Mouse (Mus musculus): ENCODE measurements around the gene Banf1. TPM values are rescaled to one million over a fixed set of nuclear protein-coding genes. Genes with fewer than 3 reads are reported as not detected.
A peak's percentile ranks its signal among the peaks of the same experiment; 100 is the strongest.

Banf1 gene
- polyA plus RNA-seq (2014; fragmentation: Nextera tagmentation; extraction: Ambion mirVana) = 375 and 387 TPM in 2 replicates

DNA sequence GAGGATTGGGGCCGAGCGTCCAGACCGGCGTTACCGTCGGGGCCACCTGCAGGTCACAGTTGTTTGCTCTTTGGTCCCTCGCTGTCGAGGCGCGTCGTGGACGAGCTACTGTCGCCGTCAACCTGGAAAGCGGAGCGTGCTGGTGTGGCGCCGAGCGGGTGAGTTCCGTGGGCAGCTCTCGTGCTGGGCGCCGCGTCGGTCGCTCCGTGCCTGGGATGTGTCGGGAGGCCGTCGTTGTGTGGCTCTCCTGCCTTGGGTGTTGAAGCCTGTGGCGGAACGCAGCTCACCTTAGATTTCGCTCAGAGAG lies at the start of gene Banf1:
Gene Banf1, minus strand, starts transcription at position 116 of the 307 bp plus-strand sequence.
- H3K4me1 ChIP-seq (ENCODE audit: control insufficient read depth, insufficient read depth, low read length) = peaks cover 13% of the 10 kb centered on the region
- H3K9ac ChIP-seq (ENCODE audit: low read depth, low read length) = peak within 1 kb of the TSS; percentile 83
- peaks cover 53% of the 10 kb centered on the region for H3K36me3 ChIP-seq (ENCODE audit: control insufficient read depth, insufficient read depth, low read length)
- no peaks in the 10 kb centered on the region for H3K27me3 ChIP-seq (replicated peaks; ENCODE audit: control insufficient read depth, insufficient read depth, low read length)
- peak within 1 kb of the TSS; percentile 94 for H3K27ac ChIP-seq (replicated peaks; ENCODE audit: low read depth, low read length)
- no peak for DNase-seq (ENCODE audit: low spot score)
- WGBS = 0% methylated on average over 14 of the region's 33 CpGs
- ATAC-seq (ENCODE audit: low read depth) = peak; percentile 0; the same call in 1 of the 2 replicates
- peak within 1 kb of the TSS; percentile 97 for H3K4me3 ChIP-seq (ENCODE audit: low read depth, low read length)
- no peaks in the 10 kb centered on the region for H3K9me3 ChIP-seq (ENCODE audit: control insufficient read depth, low read length)
- peak within 1 kb of the TSS; percentile 95 for H3K4me2 ChIP-seq (ENCODE audit: low read depth, low read length)

GRCm38 (mm10) chr19:5414534-5414957 lies 47.6 kb upstream of the Banf1 start:
- Histone ChIP-seq H3K9me3 (ENCODE audit: control insufficient read depth, low read length) (no peaks in the 10 kb centered on the region), H3K27ac (replicated peaks; ENCODE audit: low read depth, low read length) (no peak overlapping the region), H3K27me3 (replicated peaks; ENCODE audit: control insufficient read depth, insufficient read depth, low read length) (no peaks in the 10 kb centered on the region), H3K9ac (ENCODE audit: low read depth, low read length) (no peak overlapping the region), H3K36me3 (ENCODE audit: control insufficient read depth, insufficient read depth, low read length) (no peaks in the 10 kb centered on the region; the same call in 1 of the 2 replicates), H3K4me2 (ENCODE audit: low read depth, low read length) (no peak overlapping the region), H3K4me3 (ENCODE audit: low read depth, low read length) (no peak overlapping the region), H3K4me1 (ENCODE audit: control insufficient read depth, insufficient read depth, low read length) (no peaks in the 10 kb centered on the region)
- 51% methylated on average over 2 of the region's 2 CpGs for WGBS
- ATAC-seq (ENCODE audit: low read depth) (no peak), DNase-seq (ENCODE audit: low spot score) (no peak)

GRCm38 (mm10) chr19:5413840-5414239 lies 46.9 kb upstream of the Banf1 start:
- H3K36me3 ChIP-seq (ENCODE audit: control insufficient read depth, insufficient read depth, low read length) = no peaks in the 10 kb centered on the region
- H3K9me3 ChIP-seq (ENCODE audit: control insufficient read depth, low read length) = no peaks in the 10 kb centered on the region
- WGBS = 64% methylated on average over 4 of the region's 4 CpGs
- no peak overlapping the region for H3K4me3 ChIP-seq (ENCODE audit: low read depth, low read length)
- H3K4me2 ChIP-seq (ENCODE audit: low read depth, low read length) = no peak overlapping the region
- no peak overlapping the region for H3K9ac ChIP-seq (ENCODE audit: low read depth, low read length)
- H3K27me3 ChIP-seq (replicated peaks; ENCODE audit: control insufficient read depth, insufficient read depth, low read length) = no peaks in the 10 kb centered on the region
- no peak overlapping the region for H3K27ac ChIP-seq (replicated peaks; ENCODE audit: low read depth, low read length)
- no peak for ATAC-seq (ENCODE audit: low read depth)
- H3K4me1 ChIP-seq (ENCODE audit: control insufficient read depth, insufficient read depth, low read length) = no peaks in the 10 kb centered on the region
- no peak for DNase-seq (ENCODE audit: low spot score)

- no peak overlapping the region for H3K4me2 ChIP-seq (ENCODE audit: low read depth, low read length)
- no peaks in the 10 kb centered on the region for H3K36me3 ChIP-seq (ENCODE audit: control insufficient read depth, insufficient read depth, low read length)
- H3K4me1 ChIP-seq (ENCODE audit: control insufficient read depth, insufficient read depth, low read length) = peaks cover 10% of the 10 kb centered on the region; the same call in 1 of the 2 replicates
- H3K4me3 ChIP-seq (ENCODE audit: low read depth, low read length) = no peak overlapping the region
- H3K27me3 ChIP-seq (replicated peaks; ENCODE audit: control insufficient read depth, insufficient read depth, low read length) = no peaks in the 10 kb centered on the region
- no peak for ATAC-seq (ENCODE audit: low read depth)
- DNase-seq (ENCODE audit: low spot score) = no peak
- H3K27ac ChIP-seq (replicated peaks; ENCODE audit: low read depth, low read length) = no peak overlapping the region
- 46% methylated on average over 5 of the region's 5 CpGs for WGBS
- H3K9me3 ChIP-seq (ENCODE audit: control insufficient read depth, low read length) = no peaks in the 10 kb centered on the region
- H3K9ac ChIP-seq (ENCODE audit: low read depth, low read length) = no peak overlapping the region
Measured at GRCm38 (mm10) chr19:5411961-5412360, 45.0 kb upstream of the Banf1 start.

GRCm38 (mm10) chr19:5410641-5411040 lies 43.7 kb upstream of the Banf1 start:
- H3K4me3 ChIP-seq (ENCODE audit: low read depth, low read length) = no peak overlapping the region
- H3K4me1 ChIP-seq (ENCODE audit: control insufficient read depth, insufficient read depth, low read length) = peaks cover 12% of the 10 kb centered on the region
- H3K27ac ChIP-seq (replicated peaks; ENCODE audit: low read depth, low read length) = no peak overlapping the region
- no peaks in the 10 kb centered on the region for H3K9me3 ChIP-seq (ENCODE audit: control insufficient read depth, low read length)
- DNase-seq (ENCODE audit: low spot score) (no peak), ATAC-seq (ENCODE audit: low read depth) (no peak)
- no peak overlapping the region for H3K9ac ChIP-seq (ENCODE audit: low read depth, low read length)
- H3K27me3 ChIP-seq (replicated peaks; ENCODE audit: control insufficient read depth, insufficient read depth, low read length) = no peaks in the 10 kb centered on the region
- no peaks in the 10 kb centered on the region for H3K36me3 ChIP-seq (ENCODE audit: control insufficient read depth, insufficient read depth, low read length)
- H3K4me2 ChIP-seq (ENCODE audit: low read depth, low read length) = no peak overlapping the region
- 91% methylated on average over 5 of the region's 5 CpGs for WGBS

DNA sequence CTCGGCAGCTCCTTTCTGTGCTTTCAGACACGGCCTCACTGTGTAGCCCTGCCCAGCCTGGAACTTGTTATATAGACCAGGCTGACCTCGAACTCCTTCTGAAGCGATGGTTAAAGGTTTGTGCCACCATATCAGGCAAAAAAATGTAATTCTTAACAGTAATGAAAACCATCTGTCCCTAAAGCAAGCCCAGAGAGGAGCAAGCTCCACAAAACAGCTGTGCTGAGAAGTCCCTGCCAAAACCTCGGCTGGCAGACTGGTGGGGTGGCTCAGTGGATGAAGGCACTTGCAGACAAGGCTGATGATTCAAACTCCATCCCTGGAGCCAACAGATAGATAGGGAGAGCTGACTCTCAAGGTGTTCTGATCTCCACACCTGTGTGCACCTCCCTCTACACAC lies 42.1 kb upstream of the Banf1 start:
- WGBS = 37% methylated on average over 5 of the region's 5 CpGs

DNA sequence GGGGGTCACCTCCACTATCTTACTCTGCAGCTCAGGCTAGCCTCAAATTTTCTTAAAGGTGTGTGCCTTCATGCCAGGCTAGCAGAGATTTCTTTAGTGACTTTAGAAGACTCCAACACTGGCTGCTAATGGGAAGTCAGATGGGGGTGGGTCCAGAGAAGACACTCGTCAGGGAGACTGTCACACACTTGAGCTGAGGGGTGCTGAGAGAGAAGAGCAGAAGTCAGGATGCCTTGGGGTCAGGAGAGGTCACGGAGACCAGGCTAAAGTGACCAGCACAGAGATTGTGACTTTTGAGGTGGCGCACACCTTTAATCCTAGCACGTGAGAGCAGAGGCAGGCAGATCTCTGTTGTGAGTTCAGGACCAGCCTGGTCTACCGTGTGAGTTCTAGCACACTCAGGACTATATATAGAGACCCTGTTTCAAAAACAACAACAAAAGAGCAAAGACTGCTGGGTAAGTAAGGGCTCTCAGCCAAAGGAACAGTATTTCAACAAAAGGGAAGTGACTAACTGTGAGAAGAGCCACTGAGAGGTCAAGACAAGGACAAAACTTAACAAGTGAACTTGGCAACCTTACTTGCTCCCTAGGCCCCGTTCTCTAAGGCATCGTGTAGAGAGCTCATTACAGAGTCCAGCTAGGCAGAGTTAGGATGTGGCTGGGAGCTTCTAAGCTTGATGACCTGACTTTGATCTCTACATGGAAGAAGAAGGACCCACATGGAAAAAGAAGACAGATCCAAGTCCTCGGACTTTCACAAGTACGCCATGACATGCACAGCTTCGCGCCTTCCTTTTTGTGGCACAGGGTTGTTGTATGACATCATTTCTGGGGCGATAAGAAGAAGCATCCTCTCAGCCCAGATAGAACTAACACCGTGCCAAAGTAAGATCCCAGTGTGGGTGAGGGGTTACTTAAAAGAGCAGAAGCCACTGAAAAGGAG lies 41.4 kb upstream of the Banf1 start:
- H3K36me3 ChIP-seq (ENCODE audit: control insufficient read depth, insufficient read depth, low read length) = no peaks in the 10 kb centered on the region
- peak overlapping the region; percentile 64; the same call in 1 of the 2 replicates for H3K4me3 ChIP-seq (ENCODE audit: low read depth, low read length)
- H3K9me3 ChIP-seq (ENCODE audit: control insufficient read depth, low read length) = no peaks in the 10 kb centered on the region
- H3K27ac ChIP-seq (replicated peaks; ENCODE audit: low read depth, low read length) = no peak overlapping the region
- H3K27me3 ChIP-seq (replicated peaks; ENCODE audit: control insufficient read depth, insufficient read depth, low read length) = no peaks in the 10 kb centered on the region
- peak overlapping the region; percentile 81 for H3K4me2 ChIP-seq (ENCODE audit: low read depth, low read length)
- DNase-seq (ENCODE audit: low spot score) (no peak), ATAC-seq (ENCODE audit: low read depth) (no peak)
- WGBS = 88% methylated on average over 13 of the region's 13 CpGs
- peaks cover 13% of the 10 kb centered on the region for H3K4me1 ChIP-seq (ENCODE audit: control insufficient read depth, insufficient read depth, low read length)
- H3K9ac ChIP-seq (ENCODE audit: low read depth, low read length) = no peak overlapping the region

More for the DNA sequence above, 42.1 kb upstream of the Banf1 start:
- ATAC-seq (ENCODE audit: low read depth) (no peak), DNase-seq (ENCODE audit: low spot score) (peak; percentile 40)
- no peaks in the 10 kb centered on the region for H3K9me3 ChIP-seq (ENCODE audit: control insufficient read depth, low read length)
- H3K4me3 ChIP-seq (ENCODE audit: low read depth, low read length) = no peak overlapping the region
- H3K27ac ChIP-seq (replicated peaks; ENCODE audit: low read depth, low read length) = no peak overlapping the region
- H3K36me3 ChIP-seq (ENCODE audit: control insufficient read depth, insufficient read depth, low read length) = no peaks in the 10 kb centered on the region
- no peaks in the 10 kb centered on the region for H3K27me3 ChIP-seq (replicated peaks; ENCODE audit: control insufficient read depth, insufficient read depth, low read length)
- H3K4me1 ChIP-seq (ENCODE audit: control insufficient read depth, insufficient read depth, low read length) = peaks cover 13% of the 10 kb centered on the region
- H3K9ac ChIP-seq (ENCODE audit: low read depth, low read length) = no peak overlapping the region
- no peak overlapping the region for H3K4me2 ChIP-seq (ENCODE audit: low read depth, low read length)

GRCm38 (mm10) chr19:5407133-5407532 lies 40.2 kb upstream of the Banf1 start:
- 24% methylated on average over 6 of the region's 7 CpGs for WGBS
- peak; percentile 63 for ATAC-seq (ENCODE audit: low read depth)
- H3K9ac ChIP-seq (ENCODE audit: low read depth, low read length) = peak overlapping the region; percentile 82

More at GRCm38 (mm10) chr19:5407133-5407532, 40.2 kb upstream of the Banf1 start:
- H3K36me3 ChIP-seq (ENCODE audit: control insufficient read depth, insufficient read depth, low read length) = no peaks in the 10 kb centered on the region
- DNase-seq (ENCODE audit: low spot score) = peak; percentile 87
- H3K9me3 ChIP-seq (ENCODE audit: control insufficient read depth, low read length) = no peaks in the 10 kb centered on the region
- peak overlapping the region; percentile 95 for H3K27ac ChIP-seq (replicated peaks; ENCODE audit: low read depth, low read length)
- peak overlapping the region; percentile 64 for H3K4me3 ChIP-seq (ENCODE audit: low read depth, low read length)
- H3K27me3 ChIP-seq (replicated peaks; ENCODE audit: control insufficient read depth, insufficient read depth, low read length) = no peaks in the 10 kb centered on the region
- H3K4me2 ChIP-seq (ENCODE audit: low read depth, low read length) = peak overlapping the region; percentile 81
- peaks cover 13% of the 10 kb centered on the region for H3K4me1 ChIP-seq (ENCODE audit: control insufficient read depth, insufficient read depth, low read length)
